Mouse (Mus musculus): ENCODE data around the gene Nanos1.

Nanos1 gene

DNA sequence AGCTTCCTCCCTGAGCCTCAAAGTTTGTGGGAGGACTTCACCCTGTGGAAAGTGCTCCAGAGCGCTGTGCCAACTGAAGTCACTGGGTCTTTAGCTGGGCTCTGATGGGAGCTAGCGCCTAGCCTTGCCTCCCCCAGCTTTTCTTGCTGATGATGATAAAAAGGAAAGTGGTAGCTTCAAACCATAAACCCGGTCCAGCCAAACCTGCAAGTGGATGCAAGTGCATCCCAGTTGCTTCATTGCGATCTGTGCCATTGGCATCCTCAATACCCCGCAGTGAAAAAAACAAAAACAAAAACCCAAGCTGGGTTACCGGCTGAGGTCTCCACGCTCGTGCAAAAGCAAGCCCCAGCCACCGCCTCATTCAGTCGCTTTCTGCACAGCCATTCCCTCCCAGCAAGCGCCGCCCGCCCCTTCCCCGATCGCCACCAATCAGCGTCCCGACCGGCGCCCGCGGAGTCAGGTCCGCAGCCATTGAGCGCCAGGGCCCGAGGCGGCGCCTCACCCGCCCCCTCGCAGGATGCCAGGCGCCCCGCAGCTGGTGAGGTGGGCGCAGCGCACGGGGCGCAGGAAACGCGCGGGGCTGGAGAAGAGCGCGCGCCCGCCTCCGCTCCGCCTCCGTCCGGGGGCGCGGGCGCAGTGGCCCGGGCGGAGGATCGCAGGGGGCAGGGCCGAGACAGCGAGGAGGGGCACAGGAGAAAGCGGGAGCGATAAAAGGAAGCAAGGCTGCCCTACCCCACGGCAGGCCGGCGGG is at the start of gene Nanos1:
TSS of gene Nanos1 (plus strand) at position 550 of the 754 bp plus-strand sequence.
- DNase-seq (ENCODE audit: low read depth, low spot score) = peak; percentile 89

DNA sequence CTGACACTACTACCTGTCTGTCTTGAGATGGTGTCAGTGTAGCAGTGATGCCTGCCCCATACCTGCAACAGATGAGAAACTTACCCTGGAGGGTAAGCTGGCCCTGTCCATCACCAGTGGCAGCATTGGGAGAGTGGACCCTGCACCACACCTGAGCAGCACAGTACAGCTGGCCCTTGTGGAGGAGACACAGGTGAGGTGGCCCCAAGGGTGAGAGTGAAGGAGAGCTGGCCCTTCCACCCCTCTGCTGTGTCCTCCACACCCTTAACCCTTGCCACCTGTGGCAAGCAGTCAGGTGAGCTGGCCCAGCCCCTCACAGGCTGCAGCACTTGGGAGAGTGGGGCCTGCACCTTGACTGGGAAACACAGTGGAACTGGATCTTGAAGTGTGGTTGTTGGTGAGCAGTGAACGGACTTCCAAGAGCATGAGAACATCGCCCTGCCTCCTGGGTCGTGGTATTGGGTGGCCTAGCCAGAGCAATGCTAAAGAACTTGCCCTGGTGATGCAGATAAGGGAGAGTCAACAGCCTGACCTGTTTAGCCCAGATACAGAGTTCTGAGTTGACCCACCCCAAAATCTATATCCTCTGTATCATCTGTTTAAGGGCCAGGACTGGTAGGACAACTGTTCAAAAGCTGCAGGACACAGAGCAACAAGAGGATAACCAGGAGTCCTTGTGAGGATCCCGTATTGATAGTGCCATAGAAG is 46.4 kb upstream of the Nanos1 start:
- no peak for DNase-seq (ENCODE audit: low read depth, low spot score)

DNA sequence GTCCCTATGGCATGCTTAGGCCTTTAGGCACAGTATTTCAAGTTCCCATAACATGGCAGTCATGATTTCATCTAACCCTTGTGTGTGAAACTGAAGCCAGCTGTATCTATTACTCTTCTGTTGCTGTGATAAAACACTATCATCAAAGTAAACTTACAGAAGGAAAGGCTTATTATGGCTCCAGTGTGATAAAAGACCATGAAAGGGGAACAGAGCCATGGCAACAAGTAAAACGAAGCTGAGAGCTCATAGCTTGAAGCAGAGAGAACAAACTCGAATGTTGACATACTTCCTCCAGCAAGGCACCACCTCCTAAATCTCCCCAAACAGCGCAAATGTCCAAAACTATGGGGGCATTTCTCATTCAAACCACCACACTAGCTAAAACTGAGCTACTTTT is 45.6 kb upstream of the Nanos1 start:
- no peak for DNase-seq (ENCODE audit: low read depth, low spot score)

DNA sequence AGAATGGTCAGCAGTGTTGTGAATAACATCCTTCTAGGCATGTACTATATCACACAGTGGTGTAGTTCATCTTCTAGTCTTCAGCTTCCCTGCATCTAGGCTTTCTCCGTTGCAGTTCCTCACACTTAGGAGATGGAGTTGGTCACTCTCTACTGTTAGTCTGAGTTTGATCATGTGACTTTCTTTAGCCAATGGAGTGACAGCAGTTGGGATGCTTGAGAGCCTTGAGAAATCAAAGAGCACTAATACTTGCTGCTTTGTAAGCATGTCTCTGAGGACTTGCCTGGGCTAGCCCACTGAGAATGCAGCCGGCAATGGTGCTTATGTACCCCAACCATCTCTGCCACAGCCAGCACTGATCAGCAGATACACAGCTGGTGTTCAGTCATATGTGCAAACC is 43.2 kb upstream of the Nanos1 start:
- DNase-seq (ENCODE audit: low read depth, low spot score) = no peak

DNA sequence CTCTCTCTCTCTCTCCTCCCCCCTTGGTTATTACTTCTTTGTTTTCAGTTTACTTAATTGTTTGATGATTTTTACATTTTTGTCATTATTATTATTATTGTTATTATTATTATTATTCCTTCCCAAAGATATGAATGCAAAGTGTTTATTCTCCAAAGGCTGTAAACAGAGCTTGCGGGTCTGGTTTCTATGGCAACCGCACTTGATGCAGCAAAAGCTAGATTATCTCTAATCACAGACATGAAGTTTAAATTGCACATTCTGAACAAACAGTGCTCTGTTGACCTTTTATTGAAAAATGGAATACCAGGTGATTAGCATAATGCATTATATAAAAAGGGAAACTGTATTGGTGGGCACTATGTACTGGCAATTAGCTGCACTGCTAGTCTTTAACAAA is 39.4 kb upstream of the Nanos1 start:
- DNase-seq (ENCODE audit: low read depth, low spot score) = no peak

DNA sequence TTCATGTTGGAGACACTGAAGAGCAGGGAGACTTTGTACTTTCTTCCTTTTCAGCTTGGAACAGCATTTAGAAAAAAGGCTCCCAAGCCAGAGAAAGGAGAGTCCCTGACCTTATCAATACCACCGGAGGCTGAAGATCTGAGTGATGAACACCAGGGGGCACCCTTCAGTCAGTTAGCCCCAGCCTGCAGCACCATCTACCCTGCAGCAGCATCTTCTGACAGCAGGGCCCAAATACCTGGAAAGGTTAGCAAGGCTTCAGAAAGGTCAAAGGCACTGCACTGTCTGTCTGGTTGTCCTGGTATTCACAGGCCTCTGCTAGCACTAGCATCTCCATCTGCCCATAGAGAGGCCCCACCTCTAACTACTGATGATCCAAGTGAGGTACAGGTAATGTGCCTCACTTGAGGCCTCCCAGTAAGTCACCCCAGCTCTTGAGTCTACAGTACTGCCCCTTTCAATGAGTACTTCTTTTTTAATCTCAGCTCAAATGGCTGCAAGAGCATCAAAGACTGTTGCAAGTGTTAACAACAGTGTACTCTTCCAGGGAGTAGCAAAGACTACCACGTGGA is 25.4 kb upstream of the Nanos1 start:
- peak; percentile 65 for DNase-seq (ENCODE audit: low read depth, low spot score)

DNA sequence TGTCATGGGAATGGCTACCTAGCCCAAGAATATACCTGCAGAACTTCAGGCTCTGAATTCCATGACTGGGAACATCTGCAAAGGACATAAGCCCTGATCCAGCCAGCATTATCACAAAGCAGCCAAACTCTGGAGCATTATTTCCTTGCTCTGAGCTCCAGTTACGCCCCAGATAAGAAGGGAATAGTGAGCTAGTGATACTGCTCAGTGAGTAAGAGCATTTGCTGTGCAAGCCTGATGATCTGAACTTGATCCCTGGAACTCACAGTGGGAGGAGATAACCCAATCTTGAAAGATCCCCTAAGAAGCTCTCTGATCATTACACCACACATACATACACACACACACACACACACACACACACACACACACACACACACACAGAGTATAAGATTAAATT is 24.5 kb upstream of the Nanos1 start:
- DNase-seq (ENCODE audit: low read depth, low spot score) = no peak

DNA sequence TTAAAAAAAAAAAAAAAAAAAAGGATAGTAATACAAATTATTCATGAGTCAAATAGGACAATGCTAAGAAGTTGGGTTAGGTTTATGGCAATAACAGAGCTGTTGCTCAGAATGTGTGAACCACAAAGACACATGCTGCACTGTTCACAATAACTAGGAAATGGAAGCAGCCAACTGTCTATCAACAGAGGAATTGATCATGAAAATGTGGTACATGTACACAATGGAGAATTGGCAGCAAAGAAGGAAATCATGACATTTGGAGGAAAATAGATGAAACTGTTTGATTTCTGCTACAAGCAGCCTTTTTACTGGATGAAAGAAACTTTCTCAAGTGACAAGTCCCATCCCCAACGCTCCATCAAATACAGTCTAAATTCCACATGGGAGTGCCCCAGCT is 23.8 kb upstream of the Nanos1 start:
- no peak for DNase-seq (ENCODE audit: low read depth, low spot score)

DNA sequence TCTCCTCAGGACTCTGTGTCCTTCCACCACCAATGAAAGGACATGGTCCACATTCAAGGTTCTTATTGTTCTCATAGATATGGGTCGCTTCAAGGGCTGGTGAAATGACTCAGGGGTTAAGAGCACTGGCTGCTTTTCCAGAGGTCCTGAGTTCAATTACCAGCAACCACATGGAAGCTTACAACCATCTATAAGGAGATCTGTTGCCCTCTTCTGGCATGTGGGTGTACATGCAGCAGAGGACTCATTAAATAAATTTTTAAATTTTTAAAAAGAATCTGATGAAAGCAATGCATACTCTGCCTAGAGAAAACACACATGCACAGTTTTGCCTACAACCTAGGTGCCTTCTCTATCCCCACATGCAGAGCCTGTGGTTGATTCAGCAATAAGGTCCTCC is 15.2 kb upstream of the Nanos1 start:
- DNase-seq (ENCODE audit: low read depth, low spot score) = no peak

DNA sequence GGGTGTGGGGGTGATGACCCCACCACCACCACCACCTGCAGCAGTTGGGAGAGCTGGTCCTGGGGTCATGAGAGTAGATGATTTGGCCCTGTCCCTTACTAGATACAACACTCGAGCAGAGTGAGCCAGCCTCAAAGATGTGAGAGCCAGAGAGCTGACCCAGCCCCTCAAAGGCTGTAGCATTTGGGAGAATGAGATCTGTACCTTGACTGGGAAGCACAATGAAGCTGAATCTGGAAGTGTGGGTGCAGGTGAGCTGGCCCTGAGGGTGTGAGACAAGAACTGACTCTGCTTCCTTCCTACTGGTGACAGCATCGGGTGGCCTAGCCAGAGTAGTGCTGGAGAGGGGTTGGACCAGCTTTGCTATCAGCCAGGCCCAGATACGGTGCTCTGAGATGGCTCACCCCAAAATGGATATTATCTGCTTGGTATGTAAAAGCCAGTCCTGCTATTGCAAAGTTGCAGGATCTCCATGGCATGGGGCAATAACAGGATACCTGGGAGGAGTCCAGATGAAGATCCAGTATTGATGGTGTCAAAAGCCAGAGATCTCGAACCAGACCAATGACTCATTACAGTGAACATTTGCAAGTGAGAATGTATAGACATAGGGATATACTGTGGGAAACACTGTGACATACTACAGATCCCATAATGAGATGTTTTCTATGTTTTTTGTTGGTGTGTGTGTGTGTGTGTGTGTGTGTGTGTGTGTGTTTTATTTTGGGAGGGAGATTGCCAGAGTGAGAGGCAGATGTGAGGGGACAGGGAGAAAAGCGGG is 11.8 kb upstream of the Nanos1 start:
- no peak for DNase-seq (ENCODE audit: low read depth, low spot score)

DNA sequence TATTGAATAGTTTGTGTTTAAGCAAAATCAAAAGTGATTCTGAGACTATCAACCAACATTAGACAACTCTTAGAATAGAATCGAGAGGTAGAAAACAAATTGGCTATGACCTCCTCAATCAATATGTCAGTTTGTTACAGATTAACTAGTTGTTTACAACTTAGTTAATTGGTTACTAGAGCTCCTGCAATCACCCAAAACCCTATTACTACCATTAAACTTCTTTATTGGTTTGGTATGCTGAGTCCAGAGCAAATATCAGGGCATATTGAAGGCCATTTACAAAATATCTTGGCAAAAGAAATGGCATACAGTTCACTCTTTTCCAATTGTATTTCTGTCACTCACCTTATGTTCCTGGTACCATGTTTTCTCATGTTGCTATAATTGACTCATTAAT is 8.0 kb upstream of the Nanos1 start:
- no peak for DNase-seq (ENCODE audit: low read depth, low spot score)

DNA sequence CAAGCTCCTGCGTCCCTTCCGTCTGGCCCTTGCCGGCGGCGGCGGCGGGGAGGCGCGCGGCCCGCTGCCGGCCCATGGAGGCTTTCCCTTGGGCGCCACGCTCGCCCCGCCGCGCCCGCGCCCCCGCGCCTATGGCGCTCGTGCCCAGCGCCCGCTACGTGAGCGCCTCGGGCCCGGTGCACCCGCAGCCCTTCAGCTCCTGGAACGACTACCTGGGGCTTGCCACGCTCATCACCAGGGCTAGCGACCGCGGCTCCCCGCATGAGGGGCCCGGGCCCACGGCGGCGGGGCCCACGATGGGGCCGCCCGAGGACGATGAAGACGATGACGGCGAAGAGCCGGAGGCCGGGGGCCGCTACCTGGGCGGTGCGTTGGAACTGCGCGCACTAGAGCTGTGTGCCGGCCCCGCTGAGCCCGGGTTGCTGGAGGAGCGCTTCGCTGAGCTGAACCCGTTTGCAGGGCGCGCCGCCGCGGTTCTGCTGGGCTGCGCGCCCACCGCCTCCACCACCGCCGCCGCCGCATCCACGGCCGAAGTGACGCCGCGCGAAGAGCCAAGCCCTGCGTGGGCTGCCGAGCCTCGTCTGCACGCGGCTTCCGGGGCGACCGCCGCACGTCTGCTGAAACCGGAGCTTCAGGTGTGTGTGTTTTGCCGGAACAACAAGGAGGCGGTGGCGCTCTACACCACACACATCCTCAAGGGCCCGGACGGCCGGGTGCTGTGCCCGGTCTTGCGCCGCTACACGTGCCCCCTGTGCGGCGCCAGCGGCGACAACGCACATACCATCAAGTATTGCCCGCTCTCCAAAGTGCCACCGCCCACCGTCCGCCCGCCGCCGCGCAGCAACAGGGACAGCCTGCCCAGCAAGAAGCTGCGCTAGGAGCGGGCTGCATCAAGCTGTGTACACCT is 658 bp downstream of the Nanos1 start:
- DNase-seq (ENCODE audit: low read depth, low spot score) = peak; percentile 49

DNA sequence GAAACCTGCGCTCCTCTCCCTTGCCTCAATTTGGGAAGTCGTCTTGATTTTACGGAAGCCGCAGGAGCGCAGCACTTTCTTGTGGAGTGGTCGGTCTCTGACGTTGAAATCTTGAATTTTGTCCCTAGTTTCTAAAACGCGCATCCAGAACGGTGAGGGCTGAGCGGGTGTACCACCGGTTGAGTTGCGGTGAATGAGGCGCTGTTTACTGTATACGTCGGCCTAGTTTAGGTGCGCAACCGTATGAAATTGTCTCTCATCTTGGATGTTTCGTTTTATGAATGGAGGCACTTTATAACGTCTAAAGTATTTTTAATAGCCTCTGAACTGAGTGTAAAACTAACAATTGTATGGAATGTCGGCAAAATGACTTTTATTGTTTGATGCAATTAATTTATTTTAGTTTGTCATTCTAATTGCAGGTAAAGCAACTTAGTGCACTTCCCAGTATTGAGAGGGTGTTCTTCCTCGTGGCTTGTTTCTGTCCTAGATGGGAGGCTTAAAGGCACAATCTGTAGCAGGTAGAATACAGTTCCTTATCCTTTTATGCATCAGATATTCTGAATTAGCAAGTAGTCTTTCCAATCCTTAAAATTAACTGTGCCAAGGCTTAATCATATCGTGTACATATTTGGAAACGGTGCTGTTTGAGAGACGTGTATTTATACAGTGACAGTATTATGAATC is 1.5 kb downstream of the Nanos1 start:
- no peak for DNase-seq (ENCODE audit: low read depth, low spot score)

DNA sequence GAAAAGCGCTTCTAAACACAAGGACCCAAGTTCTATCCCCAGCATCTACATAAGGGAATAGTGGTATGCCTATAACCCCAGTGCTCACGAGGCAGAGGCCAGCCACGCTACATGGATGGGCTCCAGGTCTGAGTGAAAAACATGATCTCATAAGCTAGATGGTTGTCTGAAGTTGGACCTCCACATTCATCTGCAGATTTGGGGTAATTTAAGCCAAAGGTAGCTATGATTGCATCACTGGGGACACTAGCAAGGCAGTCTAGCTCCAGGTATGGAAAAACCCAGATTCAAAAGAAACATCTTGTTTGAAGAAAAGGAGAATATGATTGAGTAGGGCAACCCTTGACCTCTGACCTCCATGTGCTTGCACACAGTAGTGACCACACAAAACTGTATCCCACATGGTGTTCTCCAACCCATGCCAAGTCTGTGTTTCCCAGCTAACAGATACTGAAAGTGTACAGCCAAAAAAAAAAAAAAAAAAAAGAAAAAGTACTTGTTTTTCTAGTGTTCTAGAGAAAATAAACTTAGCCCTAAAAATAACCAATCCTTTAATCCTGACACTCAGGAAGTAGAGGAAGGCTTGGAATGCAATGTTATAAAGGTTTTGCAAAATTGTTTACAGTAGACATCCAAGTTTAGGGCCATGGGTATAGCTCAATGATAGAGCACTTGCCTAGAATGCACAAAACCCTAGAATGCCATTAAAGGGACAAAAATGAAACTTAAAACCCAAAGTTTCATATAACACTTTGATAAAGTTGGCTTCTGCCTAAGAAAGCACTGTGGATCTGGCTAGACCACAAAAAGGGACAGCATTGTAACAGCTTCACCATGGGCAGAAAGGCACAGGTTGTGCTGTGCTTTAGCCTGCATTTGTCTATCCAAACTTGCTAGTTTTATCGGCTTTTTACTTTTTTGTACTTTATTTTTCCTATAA is 3.4 kb downstream of the Nanos1 start:
- DNase-seq (ENCODE audit: low read depth, low spot score) = no peak

DNA sequence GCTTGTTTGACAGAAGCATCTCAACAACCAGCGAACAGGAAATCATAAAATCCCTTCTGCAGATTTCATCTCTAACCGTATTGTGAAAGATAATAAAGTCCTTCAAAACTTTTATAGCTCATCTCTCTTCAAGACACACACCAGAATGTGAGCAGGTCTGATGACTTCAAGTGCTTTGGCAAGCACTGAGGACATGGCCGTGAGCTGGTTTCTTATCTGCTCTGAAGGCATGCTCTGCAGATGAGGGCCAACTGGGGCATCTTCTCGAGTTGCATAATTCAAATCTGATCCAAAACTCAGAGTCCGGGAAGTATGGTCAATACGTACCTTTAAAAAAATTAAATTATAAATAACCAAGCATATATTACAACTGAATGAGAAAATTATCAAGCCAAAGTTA is 17.6 kb downstream of the Nanos1 start:
- DNase-seq (ENCODE audit: low read depth, low spot score) = no peak

DNA sequence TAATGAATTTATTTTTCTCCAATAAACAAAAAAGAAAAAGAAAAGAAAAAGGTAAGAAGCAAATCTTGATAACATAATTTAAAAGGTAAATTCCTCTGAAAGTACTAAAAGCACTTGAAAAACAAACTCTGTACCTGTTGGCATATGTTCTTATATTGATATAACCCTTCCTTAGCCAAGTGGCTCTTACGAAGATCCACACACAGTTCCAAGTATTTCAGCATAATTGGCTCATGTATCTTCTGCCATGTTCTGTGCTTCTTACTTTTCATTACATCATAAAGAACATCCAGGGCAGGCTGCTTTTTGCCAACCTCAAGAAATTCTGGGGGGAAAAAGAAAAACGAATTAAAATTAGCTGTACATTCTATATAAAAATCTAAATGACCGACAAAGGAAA is 26.2 kb downstream of the Nanos1 start:
- DNase-seq (ENCODE audit: low read depth, low spot score) = no peak

DNA sequence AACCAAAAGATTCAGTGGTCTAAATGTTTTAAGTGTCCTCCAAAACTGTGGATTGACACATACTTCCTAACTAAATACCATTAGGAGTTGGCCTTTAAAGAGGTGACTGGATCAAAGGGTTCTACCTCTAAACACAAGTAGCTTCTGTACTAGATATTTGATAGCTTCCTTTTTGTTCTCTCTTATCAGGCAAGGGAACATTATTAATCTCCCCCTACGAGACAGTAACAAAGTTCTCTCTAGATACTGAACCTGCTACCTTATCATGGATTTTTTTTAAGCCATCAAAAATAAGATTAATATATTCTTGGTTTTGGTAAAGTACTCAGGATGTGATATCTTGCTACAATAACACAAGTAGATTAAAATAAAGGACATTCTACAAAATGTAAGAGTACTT is 28.9 kb downstream of the Nanos1 start:
- DNase-seq (ENCODE audit: low read depth, low spot score) = no peak

DNA sequence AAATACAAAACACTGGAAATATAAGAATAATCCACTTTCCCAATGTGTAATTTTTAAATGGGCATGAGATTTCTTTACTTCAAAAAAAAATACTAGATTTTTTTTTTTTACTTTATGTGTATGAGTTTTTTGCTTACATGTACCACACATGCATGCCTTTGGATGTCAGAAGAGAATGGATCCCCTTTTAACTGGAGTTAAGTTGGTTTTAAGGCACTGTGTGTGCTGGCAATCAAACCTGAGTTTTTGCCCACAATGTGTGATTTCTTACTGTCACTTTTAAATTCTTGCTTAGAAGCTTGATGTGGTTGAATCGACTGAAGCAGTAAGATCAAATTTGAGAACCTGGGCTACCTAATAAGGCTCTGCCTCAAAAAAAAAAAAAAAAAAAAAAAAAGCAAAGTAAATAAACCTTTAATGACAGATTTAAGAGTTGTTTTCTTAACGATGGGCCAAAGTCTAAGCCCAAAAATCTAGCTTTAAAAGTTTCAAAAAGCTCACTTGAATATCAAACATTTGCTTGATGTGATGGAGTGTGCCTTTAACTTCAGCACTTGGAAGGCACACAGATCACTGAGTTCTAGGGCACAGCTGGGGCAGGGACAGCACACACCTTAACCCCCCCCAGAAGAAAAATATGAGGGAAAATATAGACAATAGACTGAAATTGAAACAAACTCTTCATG is 31.8 kb downstream of the Nanos1 start:
- no peak for DNase-seq (ENCODE audit: low read depth, low spot score)

Data from mesoderm, embryonic 11.5 days (tissue).